Mouse (Mus musculus): ENCODE results near the gene Ripply2. TPM values are rescaled to one million over a fixed set of nuclear protein-coding genes. Genes with fewer than 3 reads are reported as not detected.

Gene Ripply2
- polyA plus RNA-seq, 1 experiment from 2014 or later = 7.2 TPM

- ATAC-seq (replicated peaks; ENCODE audit: low FRiP score, low read depth) (no peak), DNase-seq (ENCODE audit: low spot score) (no peak)
- H3K36me3 ChIP-seq (ENCODE audit: insufficient read depth, low read length) = no peaks in the 10 kb centered on the region
- no peak for TF ChIP-seq CTCF (IDR thresholded peaks at IDR 0.05; ENCODE audit: low read depth)
- H3K27ac ChIP-seq = no peak overlapping the region
- WGBS = 2% methylated on average over 10 of the region's 10 CpGs
- no peak overlapping the region for H3K9ac ChIP-seq (ENCODE audit: low read depth, low read length)
- H3K9me3 ChIP-seq (replicated peaks; ENCODE audit: low read length) = no peaks in the 10 kb centered on the region
- H3K4me3 ChIP-seq (replicated peaks; ENCODE audit: low read depth, low read length) = peak overlapping the region; percentile 35
- H3K4me1 ChIP-seq (replicated peaks; ENCODE audit: insufficient read depth, low read length) = 0 out of 2 replicates have a peak, but pooled peaks cover 5% of the 10 kb centered on the region
- peaks cover 18% of the 10 kb centered on the region for H3K27me3 ChIP-seq (ENCODE audit: insufficient read depth, low read length)
- peak overlapping the region; percentile 74 for H3K4me2 ChIP-seq (ENCODE audit: low read length)
Observed at GRCm38 (mm10) chr9:87015938-87016294, 579 bp downstream of the Ripply2 start.

- peak within 1 kb of the TSS; percentile 84 for H3K27ac ChIP-seq
- peak; percentile 98 for DNase-seq (ENCODE audit: low spot score)
- ATAC-seq (replicated peaks; ENCODE audit: low FRiP score, low read depth) = peak; percentile 100
- H3K36me3 ChIP-seq (ENCODE audit: insufficient read depth, low read length) = no peaks in the 10 kb centered on the region
- peak within 1 kb of the TSS; percentile 63 for H3K4me2 ChIP-seq (ENCODE audit: low read length)
- H3K27me3 ChIP-seq (ENCODE audit: insufficient read depth, low read length) = no peaks in the 10 kb centered on the region
- no peaks in the 10 kb centered on the region for H3K9me3 ChIP-seq (replicated peaks; ENCODE audit: low read length)
- no peaks in the 10 kb centered on the region; the same call in 1 of the 2 replicates for H3K4me1 ChIP-seq (replicated peaks; ENCODE audit: insufficient read depth, low read length)
- TF ChIP-seq CTCF (IDR thresholded peaks at IDR 0.05; ENCODE audit: low read depth) = no peak
- WGBS = under 1% methylated on average over 52 of the region's 52 CpGs
- H3K9ac ChIP-seq (ENCODE audit: low read depth, low read length) = peak within 1 kb of the TSS; percentile 82
- H3K4me3 ChIP-seq (replicated peaks; ENCODE audit: low read depth, low read length) = peak within 1 kb of the TSS; percentile 71
Observed at GRCm38 (mm10) chr9:87021778-87022523, 6.6 kb downstream of the Ripply2 start, which contains the start of gene Cyb5r4. Cyb5r4 (plus strand) TSS chr9:87022014.

GRCm38 (mm10) chr9:87025764-87026163 lies 10.4 kb downstream of the Ripply2 start:
- Histone ChIP-seq H3K9me3 (replicated peaks; ENCODE audit: low read length) (no peaks in the 10 kb centered on the region), H3K9ac (ENCODE audit: low read depth, low read length) (no peak overlapping the region), H3K27ac (no peak overlapping the region), H3K36me3 (ENCODE audit: insufficient read depth, low read length) (no peaks in the 10 kb centered on the region), H3K27me3 (ENCODE audit: insufficient read depth, low read length) (no peaks in the 10 kb centered on the region), H3K4me3 (replicated peaks; ENCODE audit: low read depth, low read length) (no peak overlapping the region), H3K4me1 (replicated peaks; ENCODE audit: insufficient read depth, low read length) (no peaks in the 10 kb centered on the region; the same call in 1 of the 2 replicates), H3K4me2 (ENCODE audit: low read length) (no peak overlapping the region)
- TF ChIP-seq CTCF (IDR thresholded peaks at IDR 0.05; ENCODE audit: low read depth) = no peak
- 77% methylated on average over 6 of the region's 6 CpGs for WGBS
- no peak for DNase-seq (ENCODE audit: low spot score)
- ATAC-seq (replicated peaks; ENCODE audit: low FRiP score, low read depth) = no peak

GRCm38 (mm10) chr9:87027423-87028084 lies 12.2 kb downstream of the Ripply2 start:
- no peaks in the 10 kb centered on the region for H3K36me3 ChIP-seq (ENCODE audit: insufficient read depth, low read length)
- no peaks in the 10 kb centered on the region for H3K9me3 ChIP-seq (replicated peaks; ENCODE audit: low read length)
- no peak overlapping the region for H3K9ac ChIP-seq (ENCODE audit: low read depth, low read length)
- H3K27me3 ChIP-seq (ENCODE audit: insufficient read depth, low read length) = no peaks in the 10 kb centered on the region
- DNase-seq (ENCODE audit: low spot score) (peak; percentile 86), ATAC-seq (replicated peaks; ENCODE audit: low FRiP score, low read depth) (no peak)
- H3K27ac ChIP-seq = no peak overlapping the region
- no peak overlapping the region for H3K4me3 ChIP-seq (replicated peaks; ENCODE audit: low read depth, low read length)
- WGBS = 42% methylated on average over 8 of the region's 8 CpGs
- peak; percentile 90 for TF ChIP-seq CTCF (IDR thresholded peaks at IDR 0.05; ENCODE audit: low read depth)
- no peaks in the 10 kb centered on the region; the same call in 1 of the 2 replicates for H3K4me1 ChIP-seq (replicated peaks; ENCODE audit: insufficient read depth, low read length)
- no peak overlapping the region for H3K4me2 ChIP-seq (ENCODE audit: low read length)

GRCm38 (mm10) chr9:87032196-87032595 lies 16.9 kb downstream of the Ripply2 start:
- H3K9me3 ChIP-seq (replicated peaks; ENCODE audit: low read length) = no peaks in the 10 kb centered on the region
- H3K4me3 ChIP-seq (replicated peaks; ENCODE audit: low read depth, low read length) = no peak overlapping the region
- ATAC-seq (replicated peaks; ENCODE audit: low FRiP score, low read depth) = no peak
- no peaks in the 10 kb centered on the region for H3K27me3 ChIP-seq (ENCODE audit: insufficient read depth, low read length)
- H3K4me2 ChIP-seq (ENCODE audit: low read length) = no peak overlapping the region
- H3K9ac ChIP-seq (ENCODE audit: low read depth, low read length) = no peak overlapping the region
- no peak for TF ChIP-seq CTCF (IDR thresholded peaks at IDR 0.05; ENCODE audit: low read depth)
- no peaks in the 10 kb centered on the region; the same call in 1 of the 2 replicates for H3K36me3 ChIP-seq (ENCODE audit: insufficient read depth, low read length)
- H3K4me1 ChIP-seq (replicated peaks; ENCODE audit: insufficient read depth, low read length) = no peaks in the 10 kb centered on the region
- WGBS = 88% methylated on average over 4 of the region's 4 CpGs
- H3K27ac ChIP-seq = no peak overlapping the region
- DNase-seq (ENCODE audit: low spot score) = no peak

- H3K9me3 ChIP-seq (replicated peaks; ENCODE audit: low read length) = no peaks in the 10 kb centered on the region
- no peaks in the 10 kb centered on the region; the same call in 1 of the 2 replicates for H3K36me3 ChIP-seq (ENCODE audit: insufficient read depth, low read length)
- H3K4me1 ChIP-seq (replicated peaks; ENCODE audit: insufficient read depth, low read length) = no peaks in the 10 kb centered on the region
- no peak overlapping the region for H3K4me3 ChIP-seq (replicated peaks; ENCODE audit: low read depth, low read length)
- 40% methylated on average over 2 of the region's 2 CpGs for WGBS
- no peak overlapping the region for H3K4me2 ChIP-seq (ENCODE audit: low read length)
- no peak for TF ChIP-seq CTCF (IDR thresholded peaks at IDR 0.05; ENCODE audit: low read depth)
- no peaks in the 10 kb centered on the region for H3K27me3 ChIP-seq (ENCODE audit: insufficient read depth, low read length)
- H3K27ac ChIP-seq = no peak overlapping the region
- no peak for ATAC-seq (replicated peaks; ENCODE audit: low FRiP score, low read depth)
- H3K9ac ChIP-seq (ENCODE audit: low read depth, low read length) = no peak overlapping the region
- DNase-seq (ENCODE audit: low spot score) = peak; percentile 7
Observed at GRCm38 (mm10) chr9:87034831-87035580, 19.7 kb downstream of the Ripply2 start.

Data from kidney, postnatal 0 days (tissue).